Mouse (Mus musculus): ENCODE measurements around the gene Il17rc. TPM values are rescaled to one million over a fixed set of nuclear protein-coding genes. Genes with fewer than 3 reads are reported as not detected.

Il17rc gene
- polyA plus RNA-seq, 1 experiment: not detected

DNA sequence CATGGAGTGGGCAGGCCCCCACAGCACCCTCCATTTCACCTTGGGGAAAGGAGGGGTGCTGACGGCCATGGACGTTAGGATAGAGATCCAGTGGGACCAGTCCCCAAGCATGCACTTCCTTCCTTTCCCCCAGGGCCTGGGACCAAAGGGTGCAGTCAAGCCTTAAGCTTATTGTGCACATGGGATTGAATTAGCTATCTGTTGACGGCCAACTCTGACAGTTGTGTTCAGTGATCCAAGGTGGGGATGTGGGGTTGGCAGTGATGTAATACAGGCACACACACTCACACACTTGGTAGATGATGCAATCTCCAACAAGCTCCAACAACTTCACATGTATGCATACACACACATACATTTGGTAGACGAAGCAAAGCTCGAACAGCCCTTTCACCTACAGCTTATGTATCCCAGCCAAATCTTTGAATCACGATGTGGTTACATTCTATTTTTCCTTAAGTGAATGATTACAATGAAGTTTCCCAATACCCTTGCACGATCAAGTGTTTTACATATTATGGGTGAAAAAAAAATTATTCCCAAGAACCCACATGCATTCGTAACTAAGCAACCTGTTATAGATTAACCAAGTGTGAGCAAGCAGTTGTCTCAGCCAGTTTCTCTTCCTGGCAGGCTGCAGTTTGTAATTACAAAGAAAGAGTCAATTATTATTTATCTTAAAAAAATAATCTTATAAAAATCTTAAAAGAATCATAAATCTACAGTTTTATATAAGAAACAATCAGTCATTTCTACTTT lies 26.8 kb upstream of the Il17rc start:
- no peak overlapping the region for H3K27ac ChIP-seq (ENCODE audit: insufficient read depth, low read depth, low read length)
- no peak overlapping the region for H3K4me3 ChIP-seq (ENCODE audit: insufficient read depth, low read length)
- peaks cover 10% of the 10 kb centered on the region for H3K4me1 ChIP-seq (ENCODE audit: control insufficient read depth, insufficient read depth, low read length)
- no peak for TF ChIP-seq CTCF (IDR thresholded peaks at IDR 0.05; ENCODE audit: low read depth, low read length)
- TF ChIP-seq POLR2A (IDR thresholded peaks at IDR 0.05; ENCODE audit: borderline replicate concordance, low read depth, low read length): no peak

DNA sequence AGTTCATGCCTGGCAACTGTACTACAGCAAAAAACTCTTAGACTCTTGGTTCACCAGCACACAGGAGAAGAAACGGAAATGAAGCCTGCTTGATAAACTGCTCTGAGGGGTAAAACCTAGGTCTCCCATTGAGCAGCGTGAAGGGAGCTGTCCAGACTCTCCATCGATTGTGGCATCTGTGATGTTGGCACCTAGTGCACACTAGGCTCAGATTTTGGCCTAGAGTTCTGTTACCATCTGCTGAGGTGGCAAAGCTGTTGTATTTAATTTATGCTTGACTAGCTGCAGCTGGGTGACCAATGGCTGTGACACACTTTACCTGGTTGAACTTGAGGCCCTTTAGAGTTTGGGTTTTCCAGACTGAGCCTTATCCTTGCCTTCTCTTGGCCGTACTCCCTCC lies 23.6 kb upstream of the Il17rc start:
- Histone ChIP-seq H3K4me3 (ENCODE audit: insufficient read depth, low read length) (no peak overlapping the region), H3K4me1 (ENCODE audit: control insufficient read depth, insufficient read depth, low read length) (peaks cover 7% of the 10 kb centered on the region), H3K27ac (ENCODE audit: insufficient read depth, low read depth, low read length) (no peak overlapping the region)
- no peak for TF ChIP-seq POLR2A (IDR thresholded peaks at IDR 0.05; ENCODE audit: borderline replicate concordance, low read depth, low read length)
- no peak for TF ChIP-seq CTCF (IDR thresholded peaks at IDR 0.05; ENCODE audit: low read depth, low read length)

DNA sequence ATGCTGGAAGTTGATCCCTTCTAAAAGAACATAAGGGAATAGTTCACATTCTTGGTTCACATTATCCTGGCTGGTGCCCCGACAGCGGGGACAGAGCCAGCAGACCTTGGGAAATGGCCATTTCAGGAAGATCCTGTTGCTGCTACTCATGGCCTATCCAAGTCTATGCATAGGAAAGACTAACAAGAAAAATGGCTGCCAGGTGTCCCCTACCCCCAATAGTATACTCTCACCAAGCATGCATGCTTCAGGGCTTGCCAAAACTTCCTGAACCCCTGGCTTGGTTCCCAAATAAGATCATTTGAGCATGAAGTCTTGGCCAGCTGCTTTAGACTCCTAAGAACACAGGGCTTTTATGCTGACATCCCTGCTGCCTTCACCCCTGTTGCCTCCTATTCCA lies 19.4 kb upstream of the Il17rc start:
- Histone ChIP-seq H3K4me1 (ENCODE audit: control insufficient read depth, insufficient read depth, low read length) (peaks cover 6% of the 10 kb centered on the region), H3K27ac (ENCODE audit: insufficient read depth, low read depth, low read length) (no peak overlapping the region), H3K4me3 (ENCODE audit: insufficient read depth, low read length) (no peak overlapping the region)
- TF ChIP-seq CTCF (IDR thresholded peaks at IDR 0.05; ENCODE audit: low read depth, low read length): no peak
- TF ChIP-seq POLR2A (IDR thresholded peaks at IDR 0.05; ENCODE audit: borderline replicate concordance, low read depth, low read length): no peak

DNA sequence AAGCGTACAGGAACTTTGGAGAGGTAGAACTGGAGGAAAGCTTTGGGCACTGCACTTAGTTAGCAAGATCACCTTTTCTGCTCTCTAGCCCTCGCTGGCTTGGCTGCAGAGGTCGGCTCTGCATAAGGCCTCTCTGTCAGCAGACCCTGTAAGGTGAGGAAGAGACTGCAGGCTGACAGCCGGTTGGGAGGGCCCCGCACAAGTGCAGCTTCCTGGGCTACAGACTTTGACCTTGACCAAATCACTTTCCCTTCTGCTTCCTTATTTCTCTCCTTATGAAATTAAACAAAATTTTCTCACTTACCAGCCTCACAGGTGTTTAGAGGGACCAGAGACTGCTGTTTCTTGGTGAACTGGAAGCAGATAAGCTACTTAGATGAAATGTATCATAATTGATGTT lies 16.2 kb upstream of the Il17rc start:
- no peak for TF ChIP-seq CTCF (IDR thresholded peaks at IDR 0.05; ENCODE audit: low read depth, low read length)
- no peak for TF ChIP-seq POLR2A (IDR thresholded peaks at IDR 0.05; ENCODE audit: borderline replicate concordance, low read depth, low read length)
- H3K27ac ChIP-seq (ENCODE audit: insufficient read depth, low read depth, low read length): no peak overlapping the region

DNA sequence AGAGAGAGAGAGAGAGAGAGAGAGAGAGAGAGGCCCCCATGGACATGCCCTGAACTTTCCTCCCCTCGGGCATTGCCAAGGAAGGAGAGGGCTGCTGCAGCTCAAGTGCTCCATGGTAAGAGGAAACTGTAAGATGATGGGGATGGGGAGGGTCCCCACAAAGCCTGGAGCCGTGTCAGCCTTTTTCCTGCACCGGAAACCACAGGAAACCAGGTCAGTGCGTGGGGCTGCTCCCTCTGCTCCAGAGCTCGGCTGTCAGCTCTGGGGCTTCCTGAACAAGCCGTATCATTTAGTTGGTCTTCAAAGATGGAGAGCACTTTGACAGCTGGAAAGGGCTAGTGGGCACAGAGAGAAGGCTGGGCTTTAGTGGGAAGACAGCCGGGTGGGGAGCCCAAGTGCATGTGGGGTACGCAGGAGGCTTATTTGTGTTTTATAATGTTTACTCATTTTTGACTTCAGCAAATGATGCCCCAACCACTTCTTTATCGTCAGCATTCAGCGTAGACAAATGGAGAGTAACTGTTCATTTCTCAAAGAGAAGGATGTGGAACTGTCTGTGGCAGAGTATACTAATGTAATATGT lies 13.2 kb upstream of the Il17rc start, which contains the start of gene Il17re:
Gene Il17re, plus strand, starts transcription at position 533 of the 583 bp plus-strand sequence.
- TF ChIP-seq CTCF (IDR thresholded peaks at IDR 0.05; ENCODE audit: low read depth, low read length) (no peak), POLR2A (IDR thresholded peaks at IDR 0.05; ENCODE audit: borderline replicate concordance, low read depth, low read length) (no peak)
- Histone ChIP-seq H3K27ac (ENCODE audit: insufficient read depth, low read depth, low read length) (no peak within 1 kb of the TSS), H3K4me1 (ENCODE audit: control insufficient read depth, insufficient read depth, low read length) (peaks cover 6% of the 10 kb centered on the region), H3K4me3 (ENCODE audit: insufficient read depth, low read length) (no peak within 1 kb of the TSS)

More for the DNA sequence above, 16.2 kb upstream of the Il17rc start:
- peaks cover 6% of the 10 kb centered on the region for H3K4me1 ChIP-seq (ENCODE audit: control insufficient read depth, insufficient read depth, low read length)
- no peak overlapping the region for H3K4me3 ChIP-seq (ENCODE audit: insufficient read depth, low read length)

DNA sequence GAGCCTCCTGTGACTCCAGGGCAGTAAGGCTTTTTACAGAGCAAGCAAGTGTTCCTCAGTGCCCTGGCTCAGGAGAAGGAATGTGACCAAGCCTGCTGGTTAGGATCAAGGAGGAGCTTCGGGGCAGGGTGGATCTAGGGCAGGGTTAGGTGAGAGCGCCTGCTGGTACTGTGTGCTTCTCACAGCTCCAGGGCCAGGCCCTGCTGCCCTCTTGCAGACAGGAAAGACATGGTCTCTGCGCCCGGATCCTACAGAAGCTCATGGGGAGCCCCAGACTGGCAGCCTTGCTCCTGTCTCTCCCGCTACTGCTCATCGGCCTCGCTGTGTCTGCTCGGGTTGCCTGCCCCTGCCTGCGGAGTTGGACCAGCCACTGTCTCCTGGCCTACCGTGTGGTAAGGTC lies 12.6 kb upstream of the Il17rc start:
- Histone ChIP-seq H3K27ac (ENCODE audit: insufficient read depth, low read depth, low read length) (no peak overlapping the region), H3K4me3 (ENCODE audit: insufficient read depth, low read length) (no peak overlapping the region), H3K4me1 (ENCODE audit: control insufficient read depth, insufficient read depth, low read length) (peaks cover 6% of the 10 kb centered on the region)
- TF ChIP-seq POLR2A (IDR thresholded peaks at IDR 0.05; ENCODE audit: borderline replicate concordance, low read depth, low read length): no peak

DNA sequence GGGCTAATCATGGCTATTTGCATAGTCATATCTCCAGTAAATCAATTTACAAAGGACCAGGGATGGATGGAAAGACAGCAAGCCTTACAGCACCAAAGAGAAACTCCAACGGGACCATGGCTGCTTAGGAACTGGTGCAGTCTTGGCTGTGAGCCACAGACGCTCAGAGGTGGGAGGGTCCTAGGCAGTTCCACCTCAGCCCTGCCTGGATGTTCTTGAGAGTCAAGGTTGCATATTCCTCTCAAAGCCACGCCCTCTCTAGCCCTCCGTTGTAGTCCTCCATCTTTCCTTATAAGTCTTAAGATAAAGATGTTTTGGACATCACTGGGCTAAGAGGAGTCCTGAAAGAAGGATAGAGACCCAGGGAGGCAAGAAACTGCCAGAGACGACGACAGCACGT lies 7.2 kb upstream of the Il17rc start:
- Histone ChIP-seq H3K27ac (ENCODE audit: insufficient read depth, low read depth, low read length) (no peak overlapping the region), H3K4me1 (ENCODE audit: control insufficient read depth, insufficient read depth, low read length) (peaks cover 3% of the 10 kb centered on the region), H3K4me3 (ENCODE audit: insufficient read depth, low read length) (no peak overlapping the region)
- TF ChIP-seq POLR2A (IDR thresholded peaks at IDR 0.05; ENCODE audit: borderline replicate concordance, low read depth, low read length) (no peak), CTCF (IDR thresholded peaks at IDR 0.05; ENCODE audit: low read depth, low read length) (no peak)

DNA sequence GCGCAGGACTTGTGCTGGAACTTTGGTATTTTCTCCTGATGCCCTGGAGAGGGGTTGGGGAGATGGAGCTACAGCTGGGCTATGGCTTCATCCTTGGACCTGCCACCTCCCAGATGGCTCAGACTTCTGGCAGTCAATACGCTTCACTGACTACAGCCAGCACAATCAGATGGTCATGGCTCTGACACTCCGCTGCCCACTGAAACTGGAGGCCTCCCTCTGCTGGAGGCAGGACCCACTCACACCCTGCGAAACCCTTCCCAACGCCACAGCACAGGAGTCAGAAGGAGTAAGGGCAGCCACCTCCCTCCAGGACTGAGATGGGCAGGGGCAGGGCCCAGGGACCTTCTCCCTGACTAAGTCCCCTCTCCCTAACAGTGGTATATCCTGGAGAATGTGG lies 5.6 kb upstream of the Il17rc start:
- Histone ChIP-seq H3K4me3 (ENCODE audit: insufficient read depth, low read length) (no peak overlapping the region), H3K27ac (ENCODE audit: insufficient read depth, low read depth, low read length) (no peak overlapping the region), H3K4me1 (ENCODE audit: control insufficient read depth, insufficient read depth, low read length) (peaks cover 5% of the 10 kb centered on the region)
- no peak for TF ChIP-seq POLR2A (IDR thresholded peaks at IDR 0.05; ENCODE audit: borderline replicate concordance, low read depth, low read length)
- TF ChIP-seq CTCF (IDR thresholded peaks at IDR 0.05; ENCODE audit: low read depth, low read length): no peak

DNA sequence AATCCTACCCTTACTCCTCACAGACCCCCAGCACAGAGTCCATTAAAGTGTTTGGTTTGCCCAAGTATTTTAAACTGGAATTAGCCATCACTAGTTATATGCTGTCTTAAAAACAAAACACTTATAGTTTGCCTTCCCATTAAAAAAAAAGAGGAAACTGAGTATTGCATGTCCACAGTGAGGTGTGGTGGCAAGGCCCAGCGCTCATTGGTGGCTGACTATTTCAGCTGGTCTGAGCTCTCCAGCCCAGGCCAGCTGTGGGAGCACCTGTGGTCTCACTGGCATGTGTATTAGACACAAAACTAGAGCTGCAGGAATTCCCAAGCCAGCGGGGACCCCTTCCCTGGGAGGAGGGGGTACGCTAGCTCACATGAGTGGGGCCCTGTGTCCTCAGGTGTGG lies 2.7 kb upstream of the Il17rc start:
- Histone ChIP-seq H3K4me3 (ENCODE audit: insufficient read depth, low read length) (no peak overlapping the region), H3K27ac (ENCODE audit: insufficient read depth, low read depth, low read length) (no peak overlapping the region), H3K4me1 (ENCODE audit: control insufficient read depth, insufficient read depth, low read length) (peaks cover 5% of the 10 kb centered on the region)
- TF ChIP-seq POLR2A (IDR thresholded peaks at IDR 0.05; ENCODE audit: borderline replicate concordance, low read depth, low read length): no peak
- no peak for TF ChIP-seq CTCF (IDR thresholded peaks at IDR 0.05; ENCODE audit: low read depth, low read length)

DNA sequence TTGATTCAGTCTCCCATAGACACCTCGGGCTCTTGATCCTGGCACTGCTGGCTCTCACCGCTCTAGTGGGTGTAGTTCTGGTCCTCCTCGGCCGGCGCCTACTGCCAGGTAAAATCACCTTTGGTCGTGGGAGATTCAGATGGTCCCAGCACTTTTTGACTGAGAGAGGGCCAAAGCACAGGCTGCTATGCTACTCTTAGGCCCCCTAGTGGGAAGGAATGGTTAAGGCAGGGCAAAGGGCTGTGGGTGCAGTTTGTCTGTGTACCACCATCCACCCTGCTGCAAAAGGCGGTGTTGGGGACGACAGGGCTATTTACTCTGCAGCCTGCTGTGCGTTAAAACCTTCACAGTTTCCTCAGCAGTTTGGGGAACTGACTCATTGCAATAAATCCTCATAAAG lies 2.2 kb upstream of the Il17rc start:
- no peak overlapping the region for H3K27ac ChIP-seq (ENCODE audit: insufficient read depth, low read depth, low read length)
- TF ChIP-seq CTCF (IDR thresholded peaks at IDR 0.05; ENCODE audit: low read depth, low read length) (no peak; the same call in 1 of the 2 replicates), POLR2A (IDR thresholded peaks at IDR 0.05; ENCODE audit: borderline replicate concordance, low read depth, low read length) (no peak)
- H3K4me1 ChIP-seq (ENCODE audit: control insufficient read depth, insufficient read depth, low read length): peaks cover 5% of the 10 kb centered on the region
- peak overlapping the region; percentile 18 for H3K4me3 ChIP-seq (ENCODE audit: insufficient read depth, low read length)

All from bone marrow macrophage, adult 2 months (primary cell).